Mouse (Mus musculus): Measurements from ENCODE around the gene Dlx2. TPM values are rescaled to one million over a fixed set of nuclear protein-coding genes. Genes with fewer than 3 reads are reported as not detected.

Dlx2 gene
- polyA plus RNA-seq, 1 experiment from 2014 or later = 3.9 TPM

DNA sequence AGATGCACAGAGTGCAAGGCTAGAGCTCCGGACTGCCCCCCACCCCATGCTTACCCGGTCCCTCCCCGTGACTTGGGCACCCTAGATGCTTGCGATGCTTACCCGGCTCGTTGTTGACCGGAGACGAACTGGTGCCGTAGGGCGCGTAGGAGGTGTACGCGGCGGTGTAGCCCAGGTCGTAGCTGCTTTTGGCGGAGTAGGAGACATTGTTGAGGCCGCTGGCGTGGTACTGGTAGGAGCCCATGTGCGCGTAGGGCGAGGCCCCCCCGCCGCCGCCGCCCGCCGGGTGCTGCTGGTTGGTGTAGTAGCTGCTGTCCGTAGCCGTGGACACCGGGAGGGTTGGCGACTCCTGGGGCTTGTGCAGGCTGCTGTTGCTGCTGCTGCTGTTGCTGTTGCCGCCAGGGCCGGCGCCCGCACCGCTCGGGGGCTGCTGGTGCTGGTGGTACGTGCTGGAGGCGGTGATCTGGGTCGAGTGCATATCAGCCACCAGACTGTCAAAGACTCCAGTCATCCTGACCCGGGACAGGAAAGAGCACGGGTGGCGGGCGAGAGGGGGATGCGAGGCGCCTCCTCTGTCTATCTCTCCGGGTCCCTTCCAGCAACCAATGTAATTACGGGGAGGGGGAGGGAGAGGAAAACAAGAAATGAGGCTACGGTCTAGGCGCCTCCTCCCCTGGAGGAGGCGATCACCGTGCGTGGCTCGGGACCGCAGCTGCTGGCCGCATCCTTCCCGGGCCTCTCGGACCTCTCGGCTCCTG lies 493 bp downstream of the Dlx2 start:
- no peak overlapping the region for H3K9ac ChIP-seq

DNA sequence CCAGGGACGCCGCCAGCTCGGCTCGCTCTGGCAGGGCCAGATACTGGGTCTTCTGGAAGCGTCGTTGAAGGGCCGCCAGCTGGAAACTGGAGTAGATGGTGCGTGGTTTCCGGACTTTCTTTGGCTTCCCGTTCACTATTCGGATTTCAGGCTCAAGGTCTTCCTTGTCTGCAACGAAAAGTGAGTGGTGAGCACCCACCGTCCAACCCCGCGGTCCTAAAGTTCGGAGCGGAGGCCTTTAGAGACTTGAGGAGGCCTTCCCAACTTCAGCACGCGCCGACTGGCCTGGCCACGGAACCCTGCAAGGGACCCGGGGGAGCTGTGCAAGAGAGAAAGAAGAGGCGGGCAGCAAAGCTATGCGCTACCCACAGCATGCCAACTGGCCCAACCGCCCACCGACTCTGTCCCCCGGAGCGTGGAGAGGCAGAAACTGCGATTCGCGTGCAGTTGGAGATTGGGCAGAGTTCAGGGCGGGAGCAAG lies 1.1 kb downstream of the Dlx2 start:
- 2% methylated on average over 32 of the region's 32 CpGs for WGBS
- Histone ChIP-seq H3K27me3 (replicated peaks) (peaks cover 88% of the 10 kb centered on the region), H3K9me3 (no peaks in the 10 kb centered on the region), H3K9ac (no peak overlapping the region), H3K4me2 (peak overlapping the region; percentile 80), H3K4me1 (peaks cover 34% of the 10 kb centered on the region), H3K36me3 (no peaks in the 10 kb centered on the region), H3K4me3 (replicated peaks) (peak overlapping the region; percentile 42), H3K27ac (no peak overlapping the region)
- no peak for ATAC-seq (ENCODE audit: insufficient read depth, low FRiP score, low read depth)

More for the DNA sequence above, 493 bp downstream of the Dlx2 start:
- no peaks in the 10 kb centered on the region for H3K9me3 ChIP-seq
- no peaks in the 10 kb centered on the region for H3K36me3 ChIP-seq
- peak; percentile 37 for ATAC-seq (ENCODE audit: insufficient read depth, low FRiP score, low read depth)
- peak overlapping the region; percentile 42 for H3K4me3 ChIP-seq (replicated peaks)
- peaks cover 85% of the 10 kb centered on the region for H3K27me3 ChIP-seq (replicated peaks)
- peak overlapping the region; percentile 80 for H3K4me2 ChIP-seq
- H3K4me1 ChIP-seq = peaks cover 32% of the 10 kb centered on the region
- under 1% methylated on average over 59 of the region's 59 CpGs for WGBS
- peak overlapping the region; percentile 19; the same call in 1 of the 2 replicates for H3K27ac ChIP-seq

DNA sequence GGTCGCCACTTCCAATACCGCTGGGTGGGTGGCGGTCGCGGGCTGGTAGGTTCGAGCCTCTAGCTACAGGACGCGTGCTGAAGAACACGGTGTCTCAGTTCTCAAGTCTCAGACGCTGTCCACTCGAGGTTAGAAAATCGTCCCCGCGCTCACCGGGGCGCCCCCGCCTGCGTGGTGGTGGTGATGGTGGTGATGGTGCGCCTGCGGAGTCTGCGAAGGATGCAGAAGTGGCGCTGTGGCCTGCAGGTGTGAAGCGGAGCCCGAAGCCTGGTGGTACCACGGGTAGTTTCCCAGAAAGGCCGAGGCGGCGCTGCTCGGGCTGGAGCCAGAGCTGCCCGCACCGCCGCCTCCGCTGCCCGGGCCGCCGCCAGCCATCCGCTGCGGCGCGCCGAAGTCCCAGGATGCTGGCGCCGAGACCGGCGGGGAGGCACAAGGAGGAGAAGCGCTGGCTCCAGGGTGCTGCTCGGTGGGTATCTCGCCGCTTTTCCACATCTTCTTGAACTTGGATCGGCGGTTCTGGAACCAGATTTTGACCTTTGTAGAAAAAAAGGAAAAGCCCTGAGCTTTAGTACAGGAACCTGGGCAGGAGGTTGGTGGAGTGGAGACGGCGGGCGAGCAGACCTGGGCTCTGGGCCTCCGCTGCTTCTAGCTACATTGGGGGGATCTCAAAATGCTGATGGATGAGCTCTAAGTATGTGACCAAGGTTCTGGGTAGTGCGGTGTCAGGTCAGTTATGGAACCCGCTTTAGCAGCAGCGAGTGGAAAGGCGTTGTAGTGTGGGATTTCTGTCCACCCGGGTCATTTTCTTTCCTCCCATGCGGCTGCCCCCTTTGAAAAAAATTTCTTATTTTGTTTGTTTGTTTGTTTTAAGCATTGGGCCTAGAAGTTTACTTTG lies 1.9 kb downstream of the Dlx2 start:
- peak overlapping the region; percentile 25; the same call in 1 of the 2 replicates for H3K4me2 ChIP-seq
- no peak overlapping the region for H3K9ac ChIP-seq
- 2% methylated on average over 61 of the region's 61 CpGs for WGBS
- H3K4me3 ChIP-seq (replicated peaks) = peak overlapping the region; percentile 42
- peaks cover 85% of the 10 kb centered on the region for H3K27me3 ChIP-seq (replicated peaks)
- no peaks in the 10 kb centered on the region for H3K36me3 ChIP-seq
- ATAC-seq (ENCODE audit: insufficient read depth, low FRiP score, low read depth) = no peak
- H3K4me1 ChIP-seq = peaks cover 34% of the 10 kb centered on the region
- no peak overlapping the region for H3K27ac ChIP-seq
- no peaks in the 10 kb centered on the region for H3K9me3 ChIP-seq

DNA sequence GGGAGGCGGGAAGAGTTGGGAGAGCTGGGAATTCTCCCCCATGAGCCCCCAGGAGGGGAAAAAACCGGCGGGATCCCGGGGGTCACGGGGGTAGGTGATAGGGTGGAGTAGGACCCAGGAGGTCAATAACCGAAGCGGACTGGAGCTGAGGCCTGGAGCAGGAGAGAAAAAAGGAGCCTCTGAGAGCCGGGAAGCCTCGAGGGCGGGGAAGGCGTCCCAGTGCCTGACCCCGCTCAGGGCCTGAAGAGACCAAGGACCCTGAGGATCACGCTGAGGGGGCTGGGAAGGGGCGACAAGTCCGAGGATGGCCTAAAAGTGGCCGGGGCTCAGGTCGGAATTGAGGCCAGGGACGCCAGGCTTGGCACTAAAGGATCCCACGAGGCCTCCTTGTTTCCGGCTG lies 2.6 kb downstream of the Dlx2 start:
- WGBS = 3% methylated on average over 20 of the region's 20 CpGs
- 0 out of 2 replicates have a peak overlapping the region, but pooled peaks have one; percentile 25 for H3K4me2 ChIP-seq
- H3K4me1 ChIP-seq = peaks cover 40% of the 10 kb centered on the region
- no peak overlapping the region for H3K27ac ChIP-seq
- peak overlapping the region; percentile 24 for H3K4me3 ChIP-seq (replicated peaks)
- H3K9ac ChIP-seq = no peak overlapping the region
- no peaks in the 10 kb centered on the region for H3K36me3 ChIP-seq
- ATAC-seq (ENCODE audit: insufficient read depth, low FRiP score, low read depth) = no peak
- no peaks in the 10 kb centered on the region for H3K9me3 ChIP-seq
- H3K27me3 ChIP-seq (replicated peaks) = peaks cover 85% of the 10 kb centered on the region

DNA sequence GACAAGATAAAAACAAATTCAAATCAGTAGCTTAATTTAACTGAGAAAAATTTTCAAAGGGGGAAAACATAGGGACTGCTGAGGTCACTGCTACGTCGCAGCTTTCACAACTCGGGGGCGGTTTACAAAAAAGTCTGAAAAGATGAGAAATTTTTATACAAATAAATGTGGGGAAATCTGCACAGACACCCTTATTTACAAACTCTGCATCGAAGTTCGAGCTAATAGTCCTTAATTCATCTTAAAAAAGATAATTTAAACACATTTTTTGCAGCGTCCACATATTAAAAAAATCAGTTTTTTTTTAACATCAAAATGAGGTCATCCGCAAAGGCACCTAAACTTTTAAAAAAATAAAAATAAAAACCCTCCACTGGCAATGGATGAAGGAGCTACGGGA lies 3.0 kb downstream of the Dlx2 start:
- Histone ChIP-seq H3K27ac (no peak overlapping the region), H3K9me3 (no peaks in the 10 kb centered on the region), H3K4me3 (replicated peaks) (no peak overlapping the region), H3K9ac (no peak overlapping the region), H3K36me3 (no peaks in the 10 kb centered on the region), H3K4me1 (peaks cover 42% of the 10 kb centered on the region), H3K4me2 (no peak overlapping the region), H3K27me3 (replicated peaks) (peaks cover 85% of the 10 kb centered on the region)
- no peak for ATAC-seq (ENCODE audit: insufficient read depth, low FRiP score, low read depth)
- WGBS = 4% methylated on average over 9 of the region's 9 CpGs

DNA sequence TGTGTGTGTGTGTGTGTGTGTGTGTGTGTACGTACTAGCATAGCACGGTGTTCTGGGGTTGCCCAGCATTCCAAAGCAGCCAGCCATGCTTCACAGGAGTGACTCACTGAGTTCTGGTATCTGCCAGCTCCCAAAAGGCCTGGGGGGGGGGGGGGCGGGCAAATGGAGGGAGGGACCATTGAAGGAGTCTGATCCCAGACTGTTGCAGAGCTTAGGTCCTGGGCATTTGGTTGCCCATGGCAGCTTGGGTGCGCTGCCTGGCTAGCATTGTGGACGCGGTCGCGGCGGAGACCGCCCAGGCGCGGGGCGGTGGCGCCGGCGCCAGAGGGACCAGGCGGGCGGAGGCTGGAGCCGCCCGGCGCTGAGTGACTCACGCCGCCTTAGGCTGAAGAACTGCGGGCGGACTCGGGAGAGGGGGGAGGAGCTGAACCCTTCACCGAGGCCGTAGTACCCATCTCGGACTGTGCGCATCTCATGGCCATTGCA lies 3.7 kb downstream of the Dlx2 start:
- Histone ChIP-seq H3K4me1 (peaks cover 42% of the 10 kb centered on the region), H3K4me3 (replicated peaks) (peak overlapping the region; percentile 23; the same call in 1 of the 2 replicates), H3K27ac (no peak overlapping the region), H3K27me3 (replicated peaks) (peaks cover 85% of the 10 kb centered on the region), H3K9me3 (no peaks in the 10 kb centered on the region), H3K9ac (no peak overlapping the region), H3K36me3 (no peaks in the 10 kb centered on the region), H3K4me2 (peak overlapping the region; percentile 41)
- under 1% methylated on average over 23 of the region's 30 CpGs for WGBS
- ATAC-seq (ENCODE audit: insufficient read depth, low FRiP score, low read depth) = peak; percentile 56

DNA sequence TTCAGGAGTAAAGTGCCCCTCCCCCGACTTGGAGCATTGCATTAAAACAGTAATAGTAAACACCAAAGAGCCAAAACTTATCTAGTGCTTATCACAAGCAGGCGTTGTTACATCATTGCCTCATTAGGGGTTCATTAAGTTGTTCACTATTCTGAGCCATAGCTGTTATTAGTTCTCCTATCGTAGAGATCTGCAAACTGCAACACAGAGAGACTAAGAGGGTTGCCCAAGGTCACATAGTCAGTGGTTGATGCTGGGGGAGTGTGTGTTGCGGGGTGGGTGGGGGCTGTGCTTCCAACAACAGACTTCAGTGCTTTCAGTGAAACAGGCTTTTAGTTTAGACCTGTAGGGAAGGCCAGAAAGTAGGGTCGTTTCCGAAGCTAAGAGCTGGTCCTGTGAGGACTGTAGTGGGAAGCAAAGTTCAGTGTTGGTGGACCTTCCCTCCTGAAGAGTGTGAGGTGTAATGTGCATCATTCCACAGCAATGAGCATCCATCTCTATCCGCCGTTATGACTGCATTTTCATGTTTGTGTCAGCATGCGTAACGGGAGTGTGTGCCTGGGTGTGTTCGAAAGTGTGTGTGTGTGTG lies 4.2 kb downstream of the Dlx2 start:
- no peaks in the 10 kb centered on the region for H3K36me3 ChIP-seq
- H3K4me1 ChIP-seq = peaks cover 42% of the 10 kb centered on the region
- H3K27me3 ChIP-seq (replicated peaks) = peaks cover 89% of the 10 kb centered on the region
- no peaks in the 10 kb centered on the region for H3K9me3 ChIP-seq
- WGBS = 3% methylated on average over 11 of the region's 11 CpGs
- no peak overlapping the region for H3K27ac ChIP-seq
- no peak for ATAC-seq (ENCODE audit: insufficient read depth, low FRiP score, low read depth)
- peak overlapping the region; percentile 41; the same call in 1 of the 2 replicates for H3K4me2 ChIP-seq
- no peak overlapping the region for H3K9ac ChIP-seq
- no peak overlapping the region for H3K4me3 ChIP-seq (replicated peaks)

DNA sequence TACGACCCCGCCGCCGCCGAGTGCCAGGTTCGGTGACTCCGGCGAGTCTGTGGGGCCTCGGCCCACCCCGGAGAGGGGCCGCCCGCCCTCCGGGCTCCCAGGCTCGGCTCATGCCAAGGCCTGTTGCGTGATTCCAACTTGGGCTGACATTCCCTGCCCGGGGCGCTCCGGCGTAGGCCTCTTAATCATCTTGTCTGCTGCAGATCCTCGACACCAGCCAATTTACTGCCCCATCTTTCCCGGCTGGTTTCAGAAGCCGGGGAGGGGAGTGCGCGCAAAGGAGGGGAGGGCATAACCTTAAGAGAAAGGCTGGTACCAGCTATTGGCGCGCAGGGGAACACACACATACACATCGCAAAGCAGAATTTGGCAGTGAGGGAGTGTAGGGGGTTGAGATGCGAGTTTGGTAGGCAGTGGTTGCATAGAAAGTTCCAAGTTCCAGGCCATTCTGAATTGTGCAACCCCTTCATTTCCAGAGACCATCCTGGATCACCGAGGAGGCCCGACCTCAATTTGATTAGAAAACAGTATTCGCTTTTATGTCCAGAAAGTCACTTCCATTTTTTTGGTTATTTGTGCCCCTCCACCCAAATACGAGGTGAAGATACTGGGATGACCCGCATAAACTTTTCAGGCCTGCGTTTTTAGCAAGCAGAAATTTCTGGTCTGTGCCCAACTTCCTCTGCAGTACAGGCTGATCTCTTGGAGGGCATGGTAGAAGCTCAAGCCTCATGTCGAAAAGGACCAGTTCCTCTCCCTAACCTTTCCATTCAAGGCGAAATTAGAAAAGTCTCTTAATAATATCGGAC lies 4.9 kb downstream of the Dlx2 start:
- H3K4me1 ChIP-seq = peaks cover 38% of the 10 kb centered on the region
- no peak; the same call in 1 of the 2 replicates for ATAC-seq (ENCODE audit: insufficient read depth, low FRiP score, low read depth)
- H3K36me3 ChIP-seq = no peaks in the 10 kb centered on the region
- H3K27ac ChIP-seq = no peak overlapping the region
- H3K4me2 ChIP-seq = peak overlapping the region; percentile 36
- H3K9ac ChIP-seq = no peak overlapping the region
- peaks cover 92% of the 10 kb centered on the region for H3K27me3 ChIP-seq (replicated peaks)
- WGBS = 3% methylated on average over 37 of the region's 37 CpGs
- 0 out of 2 replicates have a peak overlapping the region, but pooled peaks have one; percentile 1 for H3K4me3 ChIP-seq (replicated peaks)
- no peaks in the 10 kb centered on the region for H3K9me3 ChIP-seq

DNA sequence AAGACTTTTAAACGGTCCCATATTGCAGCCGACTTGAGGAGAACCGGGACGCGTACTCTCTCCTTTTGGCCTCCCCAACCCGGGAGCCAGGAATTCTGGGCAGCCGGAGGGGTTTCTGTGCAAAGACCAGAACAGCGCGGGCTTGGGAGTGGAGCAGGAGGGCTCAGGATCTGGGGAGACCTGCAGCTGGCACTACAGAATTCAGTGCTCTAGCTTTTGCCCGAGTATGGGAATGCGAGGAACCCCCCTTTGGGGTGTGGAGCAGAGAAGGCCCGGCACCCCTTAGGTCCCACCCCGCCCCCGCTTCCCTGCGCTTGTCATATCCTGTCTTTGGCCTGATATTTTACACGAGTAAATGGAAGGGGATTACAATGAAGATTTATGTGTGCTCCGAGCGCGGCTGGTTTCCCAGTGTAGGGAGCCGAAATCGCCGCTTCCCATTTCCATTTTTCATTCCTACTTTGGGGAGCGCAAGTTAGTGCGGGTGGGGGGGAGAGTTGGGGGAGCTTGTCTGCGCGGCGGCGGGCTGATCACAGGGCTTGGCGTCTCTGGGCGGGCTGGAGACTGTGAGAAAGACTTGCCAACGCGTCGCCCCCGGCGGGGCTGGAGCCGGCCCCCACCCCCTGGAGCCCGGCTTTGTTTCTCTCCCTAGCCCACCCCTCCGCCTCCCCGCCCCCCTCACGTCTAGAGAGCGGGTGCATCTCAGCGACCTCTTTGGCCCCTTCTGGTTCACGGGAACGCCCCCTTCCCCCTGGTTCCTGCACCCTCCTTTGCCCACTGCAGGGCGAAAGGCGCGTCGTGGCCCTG lies 5.7 kb downstream of the Dlx2 start:
- Histone ChIP-seq H3K4me2 (peak overlapping the region; percentile 36), H3K36me3 (no peaks in the 10 kb centered on the region), H3K4me1 (peaks cover 30% of the 10 kb centered on the region), H3K27ac (no peak overlapping the region), H3K9ac (no peak overlapping the region), H3K4me3 (replicated peaks) (0 out of 2 replicates have a peak overlapping the region, but pooled peaks have one; percentile 8), H3K9me3 (no peaks in the 10 kb centered on the region), H3K27me3 (replicated peaks) (peaks cover 92% of the 10 kb centered on the region)
- under 1% methylated on average over 48 of the region's 48 CpGs for WGBS
- ATAC-seq (ENCODE audit: insufficient read depth, low FRiP score, low read depth) = no peak; the same call in 1 of the 2 replicates

DNA sequence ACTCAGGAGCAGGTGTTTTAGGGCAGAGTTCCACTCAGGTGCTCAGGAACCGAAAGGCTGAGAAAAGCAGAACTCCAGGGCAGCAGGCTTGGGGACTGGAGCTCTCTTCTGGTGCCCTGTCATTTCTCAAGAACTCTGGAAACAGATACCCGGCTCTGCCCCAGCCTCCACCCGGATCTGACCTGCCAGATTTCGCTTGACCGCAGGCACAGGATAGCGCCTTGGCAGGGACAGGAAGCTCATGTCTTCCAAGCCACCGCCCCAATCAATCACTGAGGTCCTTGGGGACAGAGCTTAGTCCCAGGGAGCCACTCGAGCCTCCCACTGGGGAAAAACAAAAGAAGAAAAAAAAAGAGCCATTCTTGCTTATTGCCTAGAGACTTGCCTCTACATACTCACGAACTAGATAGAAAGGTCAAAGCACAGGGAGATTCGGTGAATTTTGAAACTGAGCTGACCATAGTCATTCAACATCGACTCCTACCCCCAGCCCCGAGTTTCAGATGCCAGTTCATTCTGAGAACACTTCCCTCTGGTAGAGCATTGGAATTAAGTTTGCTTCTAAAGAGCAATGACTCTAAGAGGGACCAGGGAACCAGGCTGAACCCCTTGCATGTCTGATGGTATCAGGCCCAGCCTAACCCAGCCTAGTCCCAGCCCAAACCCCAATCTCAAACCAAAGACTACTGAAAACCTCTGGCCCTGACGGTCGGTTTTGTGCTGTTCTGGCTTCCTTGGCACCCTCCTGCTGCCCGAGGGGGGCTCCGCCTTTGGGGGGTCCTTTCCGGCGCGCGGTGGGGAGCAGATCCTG lies 12.1 kb downstream of the Dlx2 start:
- H3K27me3 ChIP-seq (replicated peaks) = peaks cover 95% of the 10 kb centered on the region
- peaks cover 11% of the 10 kb centered on the region for H3K4me1 ChIP-seq
- H3K4me2 ChIP-seq = no peak overlapping the region
- no peak overlapping the region for H3K9ac ChIP-seq
- no peak overlapping the region for H3K27ac ChIP-seq
- ATAC-seq (ENCODE audit: insufficient read depth, low FRiP score, low read depth) = no peak
- H3K9me3 ChIP-seq = no peaks in the 10 kb centered on the region
- H3K4me3 ChIP-seq (replicated peaks) = no peak overlapping the region
- WGBS = 2% methylated on average over 20 of the region's 20 CpGs
- no peaks in the 10 kb centered on the region for H3K36me3 ChIP-seq

Measured in stomach, embryonic 15.5 days (tissue).